Mouse (Mus musculus) spleen, postnatal 14 days (tissue): ENCODE data around the gene Tmem176b.
"Not testable (repeated sequence)": the region's sequence is repeated elsewhere in the genome, so short reads cannot be mapped to it uniquely, and the experiment has no call there.

Experiments
- DNase-seq, 2 experiments: peaks; one replicate each; pipeline ENCODE4 v3.0.0; 2021 to 2022; ENCODE audit warnings: low spot score in 2 of 2

Tmem176b gene

GRCm38 (mm10) chr6:48840973-48841625 lies at the start of gene Tmem176b:
TSS of gene Tmem176b (minus strand) at chr6:48841496.
- peak in 1 of 2 experiments; percentile 46 for DNase-seq

DNA sequence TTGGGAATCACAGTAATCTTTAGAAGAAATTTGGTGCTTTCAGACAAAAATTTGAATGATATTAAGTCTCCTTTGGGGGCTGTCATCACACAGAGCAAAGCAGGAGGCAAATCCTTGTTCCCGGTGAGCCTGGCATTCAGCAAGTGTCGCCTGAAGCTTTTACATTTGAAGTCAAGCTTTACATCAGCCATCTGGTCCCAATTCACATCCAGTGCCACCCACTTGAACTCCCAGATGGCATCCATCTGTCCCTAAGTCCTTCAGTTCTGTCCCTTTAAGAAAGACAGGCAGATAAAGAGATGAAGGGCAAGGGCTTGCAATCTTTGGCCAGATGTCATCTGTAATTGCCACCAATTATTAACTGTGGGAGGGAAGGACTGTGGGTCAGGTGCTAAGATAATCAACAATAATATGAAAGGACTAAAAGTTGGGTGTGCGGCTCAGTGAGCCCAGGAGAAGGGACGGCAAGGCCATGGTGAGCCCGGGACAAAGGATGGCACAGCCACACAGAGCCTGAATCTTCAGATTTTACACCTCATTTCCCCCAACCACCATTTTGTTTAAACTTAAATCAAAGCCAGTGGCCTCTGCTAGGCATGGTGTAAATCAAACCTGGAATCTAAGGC lies 35.3 kb upstream of the Tmem176b start:
- no peak for DNase-seq

DNA sequence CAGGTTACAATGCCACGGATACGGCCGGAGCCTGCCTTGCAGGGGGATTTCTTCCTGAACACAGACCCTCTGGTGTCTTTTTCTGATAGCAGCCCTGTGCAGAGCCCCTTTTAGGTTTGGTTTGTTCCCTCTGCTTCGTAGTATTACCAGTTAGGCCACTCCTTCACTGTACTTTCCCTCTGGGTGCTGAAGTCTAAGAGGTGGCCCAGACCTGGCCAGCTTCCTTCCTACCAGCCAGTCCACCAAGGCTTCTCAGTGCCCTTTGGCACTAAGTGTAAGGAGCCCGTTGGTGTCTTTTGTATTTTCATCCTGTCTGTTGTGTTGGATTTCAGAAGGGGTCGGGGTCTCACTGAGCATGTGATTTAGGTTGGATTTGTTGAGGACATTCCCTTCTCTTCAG lies 34.2 kb upstream of the Tmem176b start:
- DNase-seq, result no peak

DNA sequence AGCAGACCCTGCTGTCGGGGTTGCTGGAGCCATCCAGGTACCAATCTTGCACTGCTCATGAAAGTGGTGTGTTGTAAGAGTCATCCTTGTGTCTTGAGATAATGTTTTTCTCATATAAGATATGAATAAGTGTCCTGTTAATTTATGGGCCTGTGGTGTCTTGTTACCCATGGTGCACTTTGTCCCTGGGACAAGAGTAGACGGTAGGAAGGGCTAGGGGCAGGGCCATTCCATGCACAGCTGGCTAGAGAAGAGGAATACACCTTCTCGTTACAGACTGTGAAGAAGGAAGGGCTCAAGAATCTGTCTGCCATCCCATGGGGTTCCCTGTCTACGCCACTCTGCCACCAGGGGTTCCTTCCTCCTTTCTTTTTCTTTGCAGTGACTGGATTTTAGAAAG lies 33.3 kb upstream of the Tmem176b start:
- DNase-seq, result no peak

- DNase-seq, result no peak
These were observed 31.3 kb upstream of the Tmem176b start, which contains the start of gene Aoc1 for GRCm38 (mm10) chr6:48872596-48872995. TSS of gene Aoc1 (plus strand) at chr6:48872896.

DNA sequence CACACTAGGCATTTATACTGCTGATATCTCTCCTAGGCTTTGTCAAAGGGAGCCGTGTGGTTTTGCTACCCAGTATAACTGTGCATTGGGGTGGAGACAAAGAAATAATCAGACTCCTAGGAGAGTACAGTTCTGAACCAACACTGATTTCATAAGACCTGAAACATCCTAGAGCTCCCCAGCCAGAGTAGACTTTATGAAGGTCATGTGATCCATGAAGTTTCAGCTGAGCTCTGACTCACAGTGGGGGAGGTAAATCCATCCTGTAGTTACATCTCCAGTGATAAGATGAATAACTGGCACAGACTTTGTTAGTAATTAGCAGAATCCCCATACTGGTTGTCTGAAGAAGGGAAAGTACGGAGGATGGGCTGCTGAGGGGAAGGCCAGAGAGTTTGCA lies 28.5 kb upstream of the Tmem176b start:
- DNase-seq, result no peak

GRCm38 (mm10) chr6:48867158-48867557 lies 25.9 kb upstream of the Tmem176b start:
- no peak for DNase-seq

DNA sequence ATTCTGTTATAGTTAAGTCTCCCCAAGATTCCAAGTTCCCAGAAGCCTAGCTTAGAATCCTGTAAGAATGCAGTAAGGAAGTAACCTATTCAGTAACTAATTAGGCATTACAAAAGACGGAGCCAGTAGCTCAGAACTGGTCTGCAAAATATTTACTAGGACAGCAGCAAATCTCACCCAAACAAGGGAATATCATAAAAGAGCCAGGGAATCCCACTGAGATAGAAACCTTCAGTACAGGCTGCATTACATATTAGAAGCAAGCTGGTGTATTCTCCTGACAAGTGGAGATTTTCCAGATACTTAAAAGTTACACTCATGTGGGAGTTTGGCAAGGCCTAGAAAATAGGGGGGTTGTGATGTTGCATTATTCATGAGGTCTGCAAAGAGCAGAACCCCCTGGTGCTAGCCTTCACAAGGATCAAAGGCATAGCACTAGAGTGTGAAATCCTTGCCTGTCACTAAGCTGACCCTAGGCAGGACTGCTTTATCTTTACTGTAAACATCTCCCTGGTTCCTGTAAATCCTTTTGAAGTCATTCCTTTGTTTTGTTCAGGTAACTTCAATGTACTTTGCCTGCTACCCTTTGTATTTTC lies 25.2 kb upstream of the Tmem176b start:
- not testable (repeated sequence) for DNase-seq

- DNase-seq, result no peak
These were observed 24.0 kb upstream of the Tmem176b start for GRCm38 (mm10) chr6:48865152-48865745.

DNA sequence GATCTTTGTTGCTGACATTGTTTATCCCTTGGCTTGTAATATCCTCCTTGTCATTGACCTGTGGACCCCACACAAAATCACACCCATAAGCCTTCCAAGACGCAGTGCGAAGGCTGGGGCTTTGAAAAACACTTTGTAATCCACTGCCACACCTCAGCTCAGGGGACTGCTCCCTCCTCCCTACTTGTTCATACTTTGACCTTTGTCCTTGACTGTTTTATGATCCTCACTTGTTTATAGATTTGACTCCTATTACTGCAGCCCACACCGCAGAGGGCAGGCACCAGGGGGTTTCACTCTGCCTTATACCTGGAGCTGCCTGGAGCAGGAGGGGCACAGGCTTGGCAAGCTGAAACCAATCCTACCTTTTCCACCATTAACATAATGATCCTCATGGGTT lies 23.4 kb upstream of the Tmem176b start:
- no peak for DNase-seq

DNA sequence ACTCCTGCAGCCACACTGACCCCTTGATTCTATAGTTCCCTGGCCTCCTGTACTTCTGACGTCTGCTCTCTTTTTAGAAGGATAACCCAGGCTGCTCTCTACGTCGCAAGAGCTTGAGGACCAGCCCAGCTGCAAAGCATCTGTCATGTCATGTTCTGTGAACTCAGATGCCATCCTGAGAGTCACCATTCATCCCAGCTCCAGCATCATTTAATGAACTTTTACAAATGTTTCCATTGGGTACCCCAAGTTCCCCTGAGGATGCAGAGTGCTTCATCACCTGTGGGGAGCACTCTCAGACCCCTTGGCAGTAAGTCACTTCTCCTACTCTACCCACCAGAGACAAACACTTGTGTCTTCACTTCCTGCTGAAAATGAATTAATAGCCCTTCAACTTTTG lies 22.9 kb upstream of the Tmem176b start:
- no peak for DNase-seq

DNA sequence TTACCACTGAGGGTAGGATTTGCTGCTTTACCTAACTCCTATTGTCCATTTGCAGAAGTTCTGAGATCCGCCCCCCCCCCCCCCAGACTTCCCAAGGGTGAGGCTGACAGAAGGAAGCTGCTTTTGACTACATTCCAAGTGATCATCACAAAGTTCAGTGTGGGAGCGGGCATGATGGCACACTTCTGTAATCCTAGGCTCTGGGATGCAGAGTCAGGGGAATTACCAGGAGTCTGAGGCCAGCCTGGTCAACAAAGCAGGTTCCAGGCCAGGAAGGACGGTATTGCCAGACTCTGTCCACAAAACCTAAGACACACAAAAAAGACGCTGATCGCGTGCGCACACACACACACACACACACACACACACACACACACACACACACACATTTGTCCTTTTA lies 22.2 kb upstream of the Tmem176b start:
- DNase-seq, result no peak

GRCm38 (mm10) chr6:48862816-48863215 lies 21.5 kb upstream of the Tmem176b start:
- DNase-seq, result no peak

DNA sequence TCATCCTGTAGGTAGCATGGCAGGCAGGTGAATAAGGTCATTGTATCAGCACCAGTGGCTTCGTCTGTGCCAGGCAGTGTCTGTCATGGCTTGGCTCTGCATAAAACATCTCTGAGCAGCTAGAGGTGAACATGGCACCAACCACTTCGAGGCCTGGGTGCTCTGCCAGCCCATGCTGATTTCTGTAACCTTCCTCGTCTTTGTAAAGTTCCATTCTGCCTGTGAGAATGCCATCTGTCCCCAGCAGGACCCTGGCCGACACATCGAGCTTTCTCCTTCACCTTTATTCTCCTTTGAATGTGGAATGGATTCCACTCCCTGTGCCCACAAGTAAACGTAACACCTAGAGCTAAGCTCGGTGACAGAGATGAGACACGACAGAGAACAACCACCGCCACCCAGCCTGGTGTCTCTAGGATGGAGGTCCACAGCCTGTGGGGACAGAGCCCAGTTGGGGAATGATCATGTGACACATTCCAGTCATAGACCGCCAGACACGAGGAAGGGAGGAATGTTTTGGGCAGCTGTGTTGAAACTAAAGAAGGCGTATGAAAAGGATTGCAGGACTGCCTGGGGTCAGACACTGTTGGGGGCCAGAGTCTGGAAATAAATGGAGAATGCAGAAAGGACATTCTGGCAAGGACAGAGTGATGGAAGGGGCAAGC lies 20.5 kb upstream of the Tmem176b start:
- DNase-seq, result no peak

- DNase-seq, result no peak
These were observed 19.6 kb upstream of the Tmem176b start for GRCm38 (mm10) chr6:48860851-48861250.

DNA sequence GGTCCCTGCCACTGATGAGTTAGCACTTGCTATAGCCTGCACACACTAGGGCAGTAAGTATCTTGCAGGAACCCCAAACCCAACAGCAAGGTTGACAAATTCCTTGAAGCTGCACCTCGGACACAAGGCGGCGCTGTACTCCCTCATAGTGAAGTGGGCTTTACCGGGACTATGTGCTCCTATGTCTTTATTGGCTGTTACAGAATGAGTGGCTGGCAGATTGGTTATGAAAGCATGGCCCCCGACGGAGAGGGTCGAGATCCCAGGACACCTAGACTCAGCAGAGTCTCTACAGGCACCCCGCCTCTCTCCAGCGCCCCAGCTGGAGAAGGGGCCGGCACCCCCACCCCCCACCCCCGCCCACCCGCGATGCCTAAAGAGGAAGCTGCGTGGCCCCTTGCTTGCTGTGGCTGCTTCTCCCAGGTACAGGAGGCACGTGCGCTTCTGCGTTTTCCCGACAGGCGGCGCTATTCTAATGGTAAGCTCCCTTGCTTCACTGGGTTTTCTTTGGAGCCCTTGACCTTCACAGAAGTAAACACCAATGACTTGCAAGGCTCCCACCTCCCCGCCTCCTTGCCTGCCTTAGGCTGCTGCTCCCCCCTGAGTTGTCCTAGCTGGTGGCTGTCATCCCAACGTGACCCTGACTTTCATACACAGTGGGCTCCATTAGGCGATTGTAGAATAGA lies 19.0 kb upstream of the Tmem176b start:
- peak in 1 of 2 experiments; percentile 43 for DNase-seq

DNA sequence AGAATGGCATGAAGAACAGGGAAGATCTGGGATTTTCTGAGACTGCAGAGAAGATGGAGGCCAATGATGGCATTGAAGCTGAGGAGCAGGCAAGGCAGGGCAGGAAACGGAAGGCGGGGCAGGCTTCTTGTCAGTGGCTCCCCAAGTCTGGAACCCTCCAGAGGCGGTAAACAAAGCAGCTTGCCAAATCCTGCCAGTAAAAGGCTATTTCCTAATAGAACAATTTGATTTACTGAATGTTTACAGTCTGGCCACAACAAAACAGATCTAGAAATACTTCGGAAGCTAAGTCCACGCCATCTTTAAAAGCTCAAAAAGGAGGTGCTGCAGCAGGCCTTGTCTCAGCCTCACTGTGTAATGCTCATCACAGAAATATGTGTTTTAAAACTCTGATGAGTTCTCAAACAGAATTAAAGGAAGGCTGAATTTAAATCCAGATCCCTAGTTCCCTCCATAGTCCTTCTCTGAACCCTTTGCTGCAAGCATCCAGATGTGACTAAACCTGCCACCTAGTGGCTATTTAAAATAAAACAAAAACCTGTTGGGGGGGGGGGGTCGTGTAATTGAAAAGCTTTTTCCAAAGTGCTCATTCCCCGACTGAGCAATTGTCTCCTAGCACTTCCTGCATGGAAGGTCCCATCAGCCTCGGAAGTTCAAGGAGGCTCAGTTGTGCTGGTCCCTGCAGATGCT lies 16.5 kb upstream of the Tmem176b start:
- DNase-seq, result no peak

DNA sequence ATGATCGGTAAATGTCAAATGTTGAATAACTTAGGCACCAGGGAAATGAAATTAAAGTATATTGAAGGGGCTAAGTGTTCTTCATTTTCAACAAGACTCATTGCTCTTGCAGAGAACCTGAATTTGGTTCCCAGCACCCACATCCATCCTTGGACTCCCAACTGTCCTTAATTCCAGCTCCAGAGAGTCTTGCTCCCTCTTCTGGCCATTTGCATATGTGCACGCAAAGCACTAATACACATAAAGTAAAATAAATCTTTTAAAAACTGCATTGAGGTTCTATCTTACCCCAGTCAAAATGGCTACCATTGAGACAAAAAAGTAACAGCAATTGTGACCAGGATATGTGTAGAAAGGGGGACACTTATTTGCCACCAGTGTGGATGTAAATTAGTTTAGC lies 12.9 kb upstream of the Tmem176b start:
- no peak for DNase-seq

- no peak for DNase-seq
These were observed 10.7 kb upstream of the Tmem176b start for GRCm38 (mm10) chr6:48851820-48852491.

DNA sequence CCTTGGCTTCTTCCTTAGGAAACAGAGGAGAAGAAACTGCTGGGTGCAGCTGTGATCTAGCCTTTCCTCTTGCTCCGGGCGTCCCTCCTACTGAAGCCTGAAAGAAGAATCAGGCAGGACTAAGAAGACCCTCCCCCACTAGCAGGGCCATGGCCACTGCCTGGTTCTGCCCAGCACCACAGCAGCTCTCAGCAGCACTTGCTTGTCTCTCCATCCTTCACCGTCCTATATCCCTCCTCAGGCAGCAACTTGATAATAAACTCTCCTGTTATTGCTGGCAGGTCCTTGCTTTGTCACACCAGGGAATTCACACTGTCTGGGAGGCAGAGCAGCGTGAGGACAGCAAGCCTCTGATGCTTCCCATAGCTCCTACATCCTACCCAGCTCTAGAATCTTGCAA lies 3.8 kb upstream of the Tmem176b start:
- no peak for DNase-seq
